Mouse (Mus musculus) kidney, embryonic 15.5 days (tissue): ENCODE data around the gene Gchfr. TPM values are rescaled to one million over a fixed set of nuclear protein-coding genes. Genes with fewer than 3 reads are reported as not detected.

Source experiments
- ATAC-seq: fragments of 200-750 bp; cut with Nextera tagmentation; replicated peaks from 2 replicates; pipeline ENCODE4 v1.8.0; 2017; ENCODE audit warnings: moderate TSS enrichment; ENCODE audit not compliant: low FRiP score
- H3K27ac ChIP-seq: fragments of 300-500 bp; sonication (generic); 2 replicates; pipeline ENCODE4 v1.5.1; 2015; ENCODE audit warnings: mild to moderate bottlenecking, inconsistent platforms
- H3K27me3 ChIP-seq: fragments of 300-500 bp; sonication (generic); 2 replicates; pipeline ENCODE4 v1.6.1; 2015; ENCODE audit warnings: inconsistent platforms
- H3K36me3 ChIP-seq: fragments of 300-500 bp; sonication (generic); 2 replicates; pipeline ENCODE4 v1.6.1; 2015; ENCODE audit warnings: inconsistent platforms
- H3K4me1 ChIP-seq: fragments of 300-500 bp; sonication (generic); 2 replicates; pipeline ENCODE4 v1.6.1; 2015; ENCODE audit warnings: inconsistent platforms
- H3K4me2 ChIP-seq: fragments of 300-500 bp; sonication (generic); 2 replicates; pipeline ENCODE4 v1.6.1; 2015; ENCODE audit warnings: moderate library complexity, mild to moderate bottlenecking, inconsistent platforms
- H3K4me3 ChIP-seq: fragments of 300-500 bp; sonication (generic); replicated peaks from 2 replicates; pipeline ENCODE4 v1.5.1; 2015; ENCODE audit warnings: mild to moderate bottlenecking, inconsistent platforms
- H3K9ac ChIP-seq: fragments of 300-500 bp; sonication (generic); 2 replicates; pipeline ENCODE4 v1.6.1; 2015; ENCODE audit warnings: mild to moderate bottlenecking, inconsistent platforms
- H3K9me3 ChIP-seq: fragments of 300-500 bp; sonication (generic); replicated peaks from 2 replicates; pipeline ENCODE4 v1.6.1; 2016; ENCODE audit warnings: inconsistent platforms
- WGBS: fragments of 180-500 bp; shearing (Covaris S2); methylation state at CpG from one replicate; pipeline ENCODE4 v1.1.7; 2015; ENCODE audit warnings: mixed read lengths; 5-methylcytosine and 5-hydroxymethylcytosine counted together
- polyA plus RNA-seq: library from polyadenylated mRNA; unstranded; fragments of >200 nt; fragmentation: Nextera tagmentation; extraction: Ambion mirVana; gene quantifications from 2 replicates; pipeline ENCODE4 v1.2.1, GENCODE M21; 2015

Gchfr gene
- polyA plus RNA-seq, 1 experiment from 2014 or later = 32.0 TPM

DNA sequence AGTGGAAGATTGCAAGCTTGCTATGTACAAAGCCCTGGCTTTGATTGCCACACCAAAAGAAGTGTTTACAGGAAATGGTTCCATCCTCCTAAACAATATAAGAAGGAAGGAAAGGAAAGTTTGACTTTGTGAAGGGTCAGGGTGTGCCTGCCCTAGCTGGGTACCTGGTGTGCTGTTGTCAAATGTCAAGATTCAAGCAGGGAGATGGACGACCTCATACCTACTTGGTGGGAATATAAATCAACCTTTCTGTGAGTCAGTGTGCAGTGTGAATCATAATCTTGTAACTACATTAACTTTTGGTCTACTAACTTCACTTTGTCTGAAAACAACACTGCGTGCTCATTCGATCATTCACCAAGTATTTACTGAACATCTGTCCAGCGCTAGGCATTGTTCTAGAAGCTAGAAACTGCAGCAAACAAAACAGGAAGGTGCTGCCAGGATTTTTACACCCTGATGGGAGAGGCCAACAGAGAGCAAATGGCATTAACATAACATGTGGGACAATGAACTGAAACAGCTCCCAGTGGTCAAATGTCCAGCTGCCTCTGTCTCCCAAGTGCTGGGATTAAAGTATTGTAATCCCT lies 36.4 kb downstream of the Gchfr start:
- Histone ChIP-seq H3K36me3 (no peaks in the 10 kb centered on the region), H3K27ac (peak overlapping the region; percentile 48; the same call in 1 of the 2 replicates)
- no peak for ATAC-seq

DNA sequence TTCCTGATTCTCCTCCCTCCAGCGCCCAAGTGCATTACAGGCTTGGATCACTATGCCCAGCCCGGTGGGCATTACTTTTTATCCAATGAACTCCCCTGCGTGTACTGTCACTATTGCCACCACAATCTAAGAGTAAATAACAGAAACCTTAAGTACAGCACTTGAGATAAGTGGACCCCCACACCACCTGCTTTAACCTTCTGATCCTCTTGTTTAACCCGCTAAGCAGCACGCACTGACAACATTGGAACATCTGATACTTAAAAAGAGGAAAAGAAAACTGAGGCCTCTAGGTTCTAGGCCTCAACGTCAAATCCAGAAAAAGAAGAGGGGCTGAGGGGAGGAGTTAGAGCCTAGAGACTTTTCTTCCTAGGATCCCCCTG lies 40.4 kb downstream of the Gchfr start:
- H3K9ac ChIP-seq = peak overlapping the region; percentile 64
- WGBS = 14% methylated on average over 6 of the region's 6 CpGs
- no peak for ATAC-seq

More for the DNA sequence above, 36.4 kb downstream of the Gchfr start:
- H3K27me3 ChIP-seq = no peaks in the 10 kb centered on the region
- 42% methylated on average over 4 of the region's 4 CpGs for WGBS
- H3K4me1 ChIP-seq = peaks cover 30% of the 10 kb centered on the region
- no peaks in the 10 kb centered on the region for H3K9me3 ChIP-seq
- H3K4me3 ChIP-seq = no peak overlapping the region
- H3K9ac ChIP-seq = no peak overlapping the region
- no peak overlapping the region for H3K4me2 ChIP-seq

DNA sequence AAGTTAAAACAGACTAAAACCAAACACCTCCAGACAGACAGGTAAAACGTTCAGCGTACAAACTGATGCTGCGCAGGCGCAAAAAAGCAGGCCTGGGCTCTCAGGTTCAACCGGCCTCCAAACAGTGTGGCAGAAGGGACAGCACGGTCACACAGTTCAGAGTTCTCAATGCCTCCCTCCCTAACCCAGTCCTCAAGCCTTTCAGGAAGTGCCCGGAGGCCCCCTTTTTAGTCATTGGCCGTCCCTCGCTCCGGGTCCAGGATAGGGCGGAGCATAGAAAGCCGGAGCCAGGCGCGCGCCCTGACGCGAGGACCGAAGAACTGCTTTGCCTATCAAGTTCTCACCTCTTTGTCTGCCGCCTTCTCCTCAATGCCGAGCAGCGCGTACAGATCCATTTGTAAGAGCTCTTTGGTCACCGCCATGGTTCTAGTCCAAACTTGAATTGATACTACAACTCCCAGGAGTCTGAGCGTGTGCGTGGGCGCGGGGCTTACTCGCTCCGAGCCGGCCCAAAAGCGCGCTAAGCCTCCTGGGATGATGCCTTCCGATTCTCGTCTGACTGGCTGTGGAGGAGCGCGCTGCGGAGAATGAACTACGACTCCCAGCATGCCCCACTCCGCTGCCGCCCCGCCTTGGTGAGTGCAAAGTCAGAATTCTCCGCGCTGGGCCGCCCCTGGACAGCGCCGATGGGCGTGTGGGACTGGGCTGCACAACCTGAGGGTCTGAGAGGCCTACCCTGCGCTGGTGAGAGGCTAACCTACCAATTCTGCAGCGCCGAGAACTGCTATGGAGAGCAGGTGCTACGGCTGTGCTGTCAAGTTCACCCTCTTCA lies 41.0 kb downstream of the Gchfr start, which contains the start of the genes Zfyve19 and Dnajc17:
Gene Zfyve19 (plus strand): TSS at position 274 of the 832 bp plus-strand sequence.
Gene Dnajc17 (minus strand): TSS at position 452 of the 832 bp plus-strand sequence.
- WGBS = under 1% methylated on average over 51 of the region's 51 CpGs
- H3K4me3 ChIP-seq = peak within 1 kb of the TSS; percentile 65
- H3K9me3 ChIP-seq = no peaks in the 10 kb centered on the region
- H3K4me2 ChIP-seq = peak within 1 kb of the TSS; percentile 69
- ATAC-seq = peak; percentile 98
- H3K36me3 ChIP-seq = peaks cover 32% of the 10 kb centered on the region
- peaks cover 23% of the 10 kb centered on the region for H3K4me1 ChIP-seq
- no peaks in the 10 kb centered on the region for H3K27me3 ChIP-seq
- peak within 1 kb of the TSS; percentile 93 for H3K27ac ChIP-seq
- peak within 1 kb of the TSS; percentile 64 for H3K9ac ChIP-seq

More for the DNA sequence above, 40.4 kb downstream of the Gchfr start:
- Histone ChIP-seq H3K4me1 (peaks cover 29% of the 10 kb centered on the region), H3K9me3 (no peaks in the 10 kb centered on the region), H3K4me3 (peak overlapping the region; percentile 65), H3K4me2 (peak overlapping the region; percentile 69), H3K27me3 (no peaks in the 10 kb centered on the region), H3K36me3 (peaks cover 26% of the 10 kb centered on the region), H3K27ac (peak overlapping the region; percentile 93)

DNA sequence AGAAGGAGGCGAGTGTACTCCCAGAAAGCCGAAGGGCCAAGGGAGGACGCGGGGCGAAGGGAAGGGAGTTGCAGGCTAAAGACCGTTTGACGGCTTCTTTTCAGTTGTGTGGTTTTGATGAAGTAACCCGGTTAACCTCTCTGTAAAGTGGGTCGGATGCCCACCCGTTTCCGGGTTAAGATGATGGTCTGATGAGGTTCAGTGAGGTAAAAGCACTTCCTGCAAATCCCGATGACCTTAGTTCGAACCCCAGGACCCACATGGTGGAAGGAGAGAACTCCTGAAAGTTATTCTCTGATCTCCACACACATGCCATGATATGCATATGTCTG lies 41.6 kb downstream of the Gchfr start:
- Histone ChIP-seq H3K27ac (peak overlapping the region; percentile 93), H3K9me3 (no peaks in the 10 kb centered on the region), H3K4me3 (peak overlapping the region; percentile 65), H3K36me3 (peaks cover 36% of the 10 kb centered on the region), H3K4me1 (peaks cover 18% of the 10 kb centered on the region), H3K9ac (peak overlapping the region; percentile 63), H3K4me2 (peak overlapping the region; percentile 69), H3K27me3 (no peaks in the 10 kb centered on the region)
- 0 out of 2 replicates have a peak, but pooled peaks have one; percentile 0 for ATAC-seq
- under 1% methylated on average over 13 of the region's 13 CpGs for WGBS

Other genes with a start within 250 kb of the Gchfr start
- 25.9 and 28.4 TPM in 2 replicates for gene Chst14, start 241.3 kb upstream of the Gchfr start, polyA plus RNA-seq
- 21.8 and 23.3 TPM in 2 replicates for gene Ccdc32, start 138.4 kb upstream of the Gchfr start, polyA plus RNA-seq
- 4.2 and 4.8 TPM in 2 replicates for gene Rpusd2, start 133.0 kb upstream of the Gchfr start, polyA plus RNA-seq
- gene Knl1, start 120.7 kb upstream of the Gchfr start, polyA plus RNA-seq = 52.4 and 53.7 TPM in 2 replicates
- 48.8 and 49.7 TPM in 2 replicates for gene Rad51, start 55.0 kb upstream of the Gchfr start, polyA plus RNA-seq
- gene Rmdn3, start 10.7 kb upstream of the Gchfr start, polyA plus RNA-seq = 43.2 and 46.8 TPM in 2 replicates
- 0.73 and 0.81 TPM in 2 replicates for gene Gm14137, start 6.7 kb downstream of the Gchfr start, polyA plus RNA-seq
- 51.8 and 55.4 TPM in 2 replicates for gene Zfyve19, start 40.8 kb downstream of the Gchfr start, polyA plus RNA-seq
- gene Dnajc17, start 41.0 kb downstream of the Gchfr start, polyA plus RNA-seq = 18.6 and 21.9 TPM in 2 replicates
- gene Ppp1r14d, start 62.1 kb downstream of the Gchfr start, polyA plus RNA-seq = 0.68 and 0.80 TPM in 2 replicates
- 34.3 and 34.7 TPM in 2 replicates for gene Spint1, start 69.6 kb downstream of the Gchfr start, polyA plus RNA-seq
- gene Rhov, start 103.5 kb downstream of the Gchfr start, polyA plus RNA-seq = 0.72 and 1.1 TPM in 2 replicates
- 17.6 and 19.6 TPM in 2 replicates for gene Vps18, start 121.0 kb downstream of the Gchfr start, polyA plus RNA-seq
- 9.9 and 10.5 TPM in 2 replicates for gene Dll4, start 158.0 kb downstream of the Gchfr start, polyA plus RNA-seq
- gene Chac1, start 183.5 kb downstream of the Gchfr start, polyA plus RNA-seq = 0.91 and 0.98 TPM in 2 replicates